Mouse (Mus musculus): Measurements from ENCODE around the gene Gpc5. TPM values are rescaled to one million over a fixed set of nuclear protein-coding genes. Genes with fewer than 3 reads are reported as not detected.

The Gpc5 gene
- total RNA-seq, 2 experiments from 2014 or later, result not detected

DNA sequence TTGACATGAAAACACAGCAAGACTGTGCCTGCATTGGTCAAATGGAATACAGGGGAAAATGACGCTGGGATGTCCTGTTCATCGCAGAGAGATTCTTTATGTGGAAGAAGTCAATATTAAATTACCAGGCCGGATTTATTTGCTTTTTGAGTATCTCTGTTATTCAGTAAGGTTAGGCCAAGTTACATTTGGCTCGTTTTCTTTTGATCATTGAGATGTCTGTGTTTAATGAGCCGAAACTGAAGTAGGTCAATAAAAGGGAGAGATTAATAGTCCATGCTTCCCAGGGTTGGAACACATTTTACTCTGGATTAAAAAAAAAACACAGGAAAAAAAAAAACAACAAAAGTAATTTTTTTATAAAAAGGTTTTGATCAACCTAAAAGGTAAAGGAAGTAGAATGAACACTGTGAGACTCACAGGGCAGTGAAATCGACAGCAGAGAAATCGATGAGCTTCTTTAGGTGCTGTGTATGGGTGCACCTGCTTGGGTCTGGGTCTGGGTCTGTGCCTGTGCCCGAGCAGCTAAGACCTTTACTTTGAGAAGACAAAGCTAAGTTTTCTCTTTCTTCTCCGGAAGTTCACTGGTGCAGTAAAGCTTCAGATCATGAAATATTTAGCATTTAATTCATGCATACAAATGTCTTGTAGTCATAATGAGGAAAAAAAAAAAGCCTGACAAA lies 8.7 kb downstream of the Gpc5 start:
- ATAC-seq (replicated peaks; ENCODE audit: poor library complexity), result no peak

DNA sequence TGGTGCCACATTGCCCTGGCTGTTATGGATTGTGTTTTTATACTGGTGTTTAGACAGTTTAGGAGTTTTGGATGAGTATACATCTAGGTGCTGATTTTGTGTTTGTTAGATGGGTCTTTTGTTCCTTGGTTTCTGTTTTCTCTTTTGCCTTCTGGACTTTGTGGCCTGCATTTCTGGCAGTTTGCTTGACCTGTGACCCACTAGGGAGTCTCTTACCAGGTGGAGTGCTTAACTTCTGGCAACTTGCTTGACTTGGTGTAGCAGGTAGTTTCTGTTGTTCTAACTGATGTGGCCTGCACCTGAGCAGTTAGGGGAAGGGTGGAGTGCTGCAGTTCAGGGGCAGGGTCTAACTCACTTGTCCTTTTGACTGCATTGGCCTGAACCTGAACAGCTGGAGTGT lies 14.3 kb downstream of the Gpc5 start:
- no peak for ATAC-seq (replicated peaks; ENCODE audit: poor library complexity)

DNA sequence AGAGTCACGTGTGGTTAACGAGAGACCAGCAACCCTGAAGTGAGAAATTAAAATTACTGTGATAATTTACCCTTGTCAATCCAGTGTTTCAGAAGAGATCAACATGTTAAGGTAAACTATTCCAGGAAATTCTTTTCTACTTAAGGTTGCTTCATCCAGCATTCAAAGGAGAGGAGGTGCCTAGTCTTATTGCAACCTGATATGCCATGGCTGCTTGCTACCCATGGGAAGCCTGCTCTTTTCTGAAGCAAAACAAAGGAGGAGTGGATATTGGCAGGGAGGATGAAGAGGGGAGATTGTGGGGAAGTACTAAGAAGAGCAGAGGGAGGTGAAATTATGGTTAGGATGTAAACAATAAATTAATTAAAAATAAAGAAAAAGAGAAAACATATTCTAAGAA lies 15.5 kb downstream of the Gpc5 start:
- no peak for ATAC-seq (replicated peaks; ENCODE audit: poor library complexity)

DNA sequence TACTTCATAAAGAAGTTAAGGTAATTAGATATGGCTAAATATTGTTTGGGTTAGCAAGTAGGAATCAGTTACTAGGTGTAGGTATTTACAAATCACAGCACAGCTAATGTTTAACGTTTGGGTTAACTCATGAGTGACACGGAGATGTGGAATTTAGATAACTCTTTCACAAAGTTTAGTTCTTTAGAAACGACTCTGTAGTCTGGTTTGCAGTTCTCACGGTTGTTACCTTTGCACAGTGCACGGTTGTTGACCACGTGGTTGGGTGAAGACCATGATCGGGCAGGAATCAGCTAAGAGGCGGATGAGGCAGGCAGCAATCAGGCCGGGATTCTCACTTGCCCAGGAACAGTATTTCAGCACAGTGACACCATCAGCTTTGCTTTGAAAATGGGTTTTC lies 26.6 kb downstream of the Gpc5 start:
- ATAC-seq (replicated peaks; ENCODE audit: poor library complexity), result no peak

DNA sequence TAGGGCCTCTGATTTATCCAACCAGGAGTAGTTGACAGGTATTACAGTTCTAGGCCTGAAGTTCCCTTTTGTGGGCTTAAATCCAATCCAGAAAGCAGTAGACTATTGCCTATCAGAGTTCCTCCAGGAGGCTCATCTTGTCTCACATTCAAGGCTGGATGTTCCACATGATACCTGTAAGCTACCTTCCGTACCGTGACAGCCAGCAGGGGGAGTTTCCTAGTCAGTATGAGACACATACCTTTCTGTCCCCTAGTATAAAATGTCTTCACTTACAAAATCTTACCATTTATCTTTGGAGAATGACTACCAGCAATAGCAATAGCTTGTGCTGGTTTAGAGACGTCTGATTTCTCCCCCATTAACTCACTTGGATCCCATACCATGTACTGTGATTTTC lies 56.8 kb downstream of the Gpc5 start:
- ATAC-seq (replicated peaks; ENCODE audit: poor library complexity), result no peak

DNA sequence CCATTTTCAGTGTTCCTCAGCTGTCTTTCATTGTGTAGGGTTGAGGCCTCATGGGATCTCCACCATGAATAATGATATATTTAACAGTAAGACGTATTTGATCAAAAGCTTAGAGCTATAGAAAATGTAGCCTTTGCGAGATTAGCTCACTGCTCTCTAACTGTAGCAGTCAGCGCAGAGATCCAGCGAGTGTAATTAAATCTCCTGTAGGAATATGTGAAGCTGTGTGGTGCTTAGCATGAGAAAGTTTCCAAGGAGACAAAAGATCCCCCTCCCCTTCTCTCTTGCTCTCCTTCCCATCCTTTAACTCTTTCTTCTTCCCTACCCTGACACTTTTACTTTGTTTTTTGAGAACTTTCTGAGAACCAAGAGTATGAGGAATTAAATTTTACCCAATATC lies 64.6 kb downstream of the Gpc5 start:
- no peak for ATAC-seq (replicated peaks; ENCODE audit: poor library complexity)

DNA sequence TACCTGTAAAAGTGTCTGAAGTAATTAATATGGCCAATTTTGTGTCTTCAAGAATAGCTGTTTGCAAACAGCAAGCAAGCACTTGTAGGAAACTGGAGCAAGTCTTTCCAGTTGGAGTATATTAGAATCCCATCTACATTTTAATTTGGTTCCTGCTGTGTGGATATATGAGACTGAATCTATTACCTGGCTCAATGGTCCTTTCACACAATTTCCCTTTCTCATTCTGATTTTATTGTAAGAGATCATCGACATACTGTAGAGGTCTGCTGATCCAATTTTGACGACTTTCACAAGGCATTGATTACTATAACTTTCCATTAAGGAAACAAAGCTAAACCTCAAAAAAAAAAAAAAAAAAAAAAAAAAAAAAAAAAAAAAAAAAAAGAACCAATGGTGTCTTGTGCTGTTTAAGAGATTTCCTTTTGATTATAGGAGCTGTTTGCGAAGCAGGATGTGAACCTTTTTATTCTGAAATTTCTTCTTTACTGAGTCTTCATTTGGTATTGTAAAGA lies 85.4 kb downstream of the Gpc5 start:
- ATAC-seq (replicated peaks; ENCODE audit: poor library complexity), result no peak

DNA sequence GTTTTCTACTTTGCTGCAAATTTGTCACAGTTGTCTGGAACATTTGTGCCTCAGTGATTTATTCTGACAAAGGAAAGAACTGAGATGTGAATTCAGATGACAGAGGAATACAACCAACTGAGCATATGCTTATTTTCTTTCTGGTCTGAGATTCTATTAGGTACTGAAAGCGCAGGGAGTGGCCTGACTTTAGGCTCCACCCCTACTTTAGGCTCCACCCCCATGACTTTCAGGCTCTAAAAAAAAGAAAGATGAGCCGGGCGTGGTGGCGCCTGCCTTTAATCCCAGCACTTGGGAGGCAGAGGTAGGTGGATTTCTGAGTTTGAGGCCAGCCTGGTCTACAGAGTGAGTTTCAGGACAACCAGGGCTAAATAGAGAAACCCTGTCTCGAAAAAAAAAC lies 87.9 kb downstream of the Gpc5 start:
- no peak for ATAC-seq (replicated peaks; ENCODE audit: poor library complexity)

DNA sequence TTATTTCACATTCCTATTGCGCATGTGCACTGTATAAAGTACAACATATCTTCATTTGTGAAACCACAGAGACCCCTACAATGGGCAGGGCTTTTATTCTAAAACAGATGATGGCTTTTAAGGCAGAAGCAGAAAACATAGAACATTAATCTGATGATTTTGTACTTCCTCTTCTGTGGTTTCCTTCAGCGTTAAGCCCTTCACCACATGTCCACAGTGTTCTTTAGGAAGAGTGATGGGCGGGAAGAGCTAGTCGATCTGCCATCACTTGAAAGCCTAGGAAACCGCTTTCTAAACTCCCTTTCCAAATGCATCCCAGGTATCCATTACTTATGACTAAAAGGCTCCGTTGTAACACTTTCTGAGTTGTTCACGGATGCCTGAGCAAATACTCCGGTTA lies 96.2 kb downstream of the Gpc5 start:
- ATAC-seq (replicated peaks; ENCODE audit: poor library complexity), result peak; percentile 96

DNA sequence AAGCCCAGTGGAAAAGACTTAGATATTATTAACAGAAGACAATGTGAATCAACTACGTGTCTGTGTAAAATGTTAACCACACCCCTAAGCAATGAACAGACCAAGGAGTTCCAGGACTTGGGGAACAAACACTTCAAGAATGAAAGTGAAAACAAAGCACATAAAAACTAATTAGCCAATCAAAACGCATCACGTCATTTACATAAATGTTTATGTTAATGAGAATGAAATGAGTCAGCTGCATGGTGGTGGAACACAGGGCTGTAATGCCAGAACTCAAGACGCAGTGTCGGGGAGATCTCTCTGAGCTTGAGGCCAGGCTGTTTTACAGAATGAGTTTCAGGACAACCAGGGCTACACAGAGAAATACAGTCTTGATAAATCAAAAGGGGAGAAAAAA lies 136.1 kb downstream of the Gpc5 start:
- ATAC-seq (replicated peaks; ENCODE audit: poor library complexity), result 0 out of 2 replicates have a peak, but pooled peaks have one; percentile 29

DNA sequence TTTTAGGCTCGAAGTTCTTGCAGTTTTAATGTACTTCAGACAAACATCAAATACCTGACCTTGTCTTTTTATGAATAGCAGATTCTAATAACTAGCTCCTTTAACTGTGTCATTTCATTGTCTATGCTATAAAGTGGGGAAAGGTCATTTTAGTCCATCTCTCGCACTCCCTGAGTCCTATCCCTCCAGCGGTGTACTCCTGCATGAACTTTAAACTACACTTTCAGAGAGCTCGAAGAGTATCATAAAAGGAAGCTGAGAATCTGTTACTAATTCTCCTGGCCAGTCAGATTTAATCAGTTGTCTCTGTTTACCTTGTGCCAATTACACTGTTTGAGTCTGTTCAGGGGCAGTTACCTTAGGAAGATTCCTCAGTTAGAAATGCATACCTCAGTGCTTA lies 144.4 kb downstream of the Gpc5 start:
- no peak for ATAC-seq (replicated peaks; ENCODE audit: poor library complexity)

DNA sequence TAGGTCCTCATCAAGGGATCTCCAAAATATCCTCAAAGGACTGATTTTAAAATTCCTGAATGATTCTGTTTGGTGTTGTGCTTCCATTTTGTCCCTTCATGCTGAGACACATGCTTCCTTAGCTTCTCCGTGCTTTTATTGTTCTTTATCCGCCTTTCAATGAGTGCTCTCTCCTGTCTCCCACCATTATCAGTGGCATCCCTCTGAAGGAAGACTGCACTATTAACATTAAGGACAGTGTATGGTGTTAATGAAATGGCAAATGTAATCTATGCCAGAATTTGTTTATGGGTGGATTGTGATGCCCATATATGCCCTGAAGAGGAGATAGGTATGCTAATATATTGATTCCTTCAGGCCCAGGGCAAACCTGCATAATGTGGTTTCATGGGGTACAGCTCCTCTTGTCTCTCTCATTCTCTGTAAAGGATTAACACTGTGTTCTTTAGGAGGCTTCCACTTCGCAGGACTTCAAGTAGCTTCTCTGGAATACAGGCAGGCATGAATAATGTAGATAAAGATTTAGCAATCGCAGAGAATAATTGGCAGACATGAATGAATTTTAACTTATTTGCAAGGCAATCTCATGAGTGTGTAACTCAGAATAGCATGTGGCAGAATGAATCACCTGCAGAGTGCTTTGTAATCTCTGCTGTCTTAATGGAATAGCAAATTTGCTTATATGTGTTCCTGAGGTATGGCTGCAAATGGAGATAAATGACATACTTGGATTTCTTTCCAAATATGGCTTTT lies 148.8 kb downstream of the Gpc5 start:
- no peak for ATAC-seq (replicated peaks; ENCODE audit: poor library complexity)

DNA sequence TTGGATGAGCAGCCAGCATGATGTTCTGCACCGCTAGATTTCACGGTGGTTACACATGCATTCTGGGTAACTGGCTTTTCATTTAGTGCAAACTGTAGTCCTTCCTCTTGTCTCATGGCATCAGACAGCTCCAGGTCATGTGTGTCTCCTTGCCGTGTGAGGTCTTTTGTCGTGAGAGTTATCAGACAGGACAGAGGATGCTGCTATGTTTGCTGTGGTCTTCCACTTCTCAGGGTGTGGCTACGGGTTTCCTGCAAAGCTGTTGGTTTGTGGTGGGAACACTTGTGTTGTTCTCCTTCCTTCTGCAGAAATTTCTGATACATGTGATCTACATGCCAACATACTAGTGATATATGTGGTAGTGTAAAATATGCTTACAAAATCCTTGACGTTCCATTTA lies 158.5 kb downstream of the Gpc5 start:
- ATAC-seq (replicated peaks; ENCODE audit: poor library complexity), result peak; percentile 83

DNA sequence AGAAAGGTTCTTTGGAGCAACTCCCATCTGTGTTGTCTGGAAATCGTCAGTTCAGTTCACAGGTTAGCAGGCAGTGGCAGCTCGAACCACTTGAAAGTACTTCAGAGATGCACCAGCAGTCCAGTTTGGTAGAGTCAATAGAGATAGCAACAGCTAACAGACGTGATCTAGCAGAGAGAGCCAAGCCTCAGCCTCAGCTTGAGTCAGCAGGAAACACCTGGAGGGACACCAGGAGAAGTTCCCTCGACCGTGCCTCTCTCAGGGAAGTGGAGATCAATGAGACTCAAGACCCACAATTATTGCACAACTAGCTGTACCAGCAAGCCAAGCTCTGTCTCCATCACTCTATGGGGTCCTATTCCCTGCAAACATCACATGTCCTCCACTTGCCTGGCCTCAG lies 159.8 kb downstream of the Gpc5 start:
- peak; percentile 80 for ATAC-seq (replicated peaks; ENCODE audit: poor library complexity)

DNA sequence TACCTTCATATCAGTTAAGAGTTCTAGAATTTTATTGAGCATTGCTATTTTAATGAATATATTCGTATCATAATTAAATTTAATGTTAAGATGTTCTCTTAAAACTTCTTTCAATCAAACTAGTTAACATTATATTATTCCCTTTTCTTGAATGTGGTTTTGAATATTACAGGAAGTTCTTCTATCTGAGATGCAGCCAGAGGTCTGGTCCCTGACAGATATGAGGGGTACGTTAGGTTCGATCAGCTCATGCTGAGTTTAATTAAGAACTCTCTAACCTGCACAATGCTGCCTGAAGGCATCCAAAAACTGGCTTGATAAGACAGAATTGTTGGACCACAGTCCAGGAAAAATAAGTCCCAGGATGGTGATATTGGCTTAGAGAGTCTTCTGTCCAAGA lies 161.1 kb downstream of the Gpc5 start:
- no peak for ATAC-seq (replicated peaks; ENCODE audit: poor library complexity)

DNA sequence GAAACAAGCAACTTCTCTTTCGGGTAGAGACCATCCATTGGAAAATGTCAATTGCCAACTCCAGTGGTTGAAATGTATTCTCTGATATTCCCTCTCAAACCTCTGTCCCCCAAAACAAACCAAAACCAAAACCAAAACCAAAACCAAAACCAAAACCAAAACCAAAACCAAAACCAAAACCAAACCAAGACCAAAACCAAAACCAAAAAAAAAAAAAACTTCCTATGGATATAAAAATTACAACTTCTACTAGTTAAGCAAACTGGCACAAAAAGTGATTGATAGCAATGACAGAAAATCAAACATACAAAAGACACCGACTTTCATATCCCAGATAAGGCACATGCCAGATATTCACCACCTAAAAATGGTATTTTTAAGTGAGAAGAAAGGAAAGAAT lies 161.7 kb downstream of the Gpc5 start:
- no peak for ATAC-seq (replicated peaks; ENCODE audit: poor library complexity)

DNA sequence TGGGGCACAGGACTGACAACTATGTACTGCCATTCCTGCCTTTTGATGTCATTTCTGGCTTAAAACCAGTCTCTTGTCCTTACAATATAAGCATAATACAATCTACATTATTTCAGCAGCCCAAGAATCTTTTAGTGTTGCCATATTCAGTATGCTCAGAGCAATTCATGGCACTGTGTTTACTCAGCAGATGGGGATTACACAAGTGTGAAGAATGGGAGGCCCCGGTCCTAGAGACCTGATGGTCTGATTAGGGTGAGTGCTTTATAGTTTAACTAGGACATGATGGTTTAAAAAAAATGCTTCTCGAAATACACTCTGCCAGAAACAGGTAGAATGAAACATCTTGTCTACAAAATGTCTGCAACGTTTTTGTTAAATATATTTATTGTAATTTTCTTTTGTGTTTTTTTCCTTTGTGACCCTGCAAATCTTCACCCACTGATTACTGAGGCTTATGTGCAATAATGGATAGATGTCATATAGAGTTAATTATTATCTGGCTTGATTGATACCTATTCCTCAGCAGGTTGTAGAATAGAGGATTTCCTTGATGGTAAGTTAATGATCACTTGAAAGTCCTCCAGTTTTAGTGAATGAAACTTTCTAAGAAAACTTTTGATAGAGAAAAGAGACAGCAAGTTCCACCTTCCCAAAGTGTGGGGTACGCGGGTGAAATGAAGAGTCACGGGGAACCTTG lies 177.8 kb downstream of the Gpc5 start:
- ATAC-seq (replicated peaks; ENCODE audit: poor library complexity), result no peak

DNA sequence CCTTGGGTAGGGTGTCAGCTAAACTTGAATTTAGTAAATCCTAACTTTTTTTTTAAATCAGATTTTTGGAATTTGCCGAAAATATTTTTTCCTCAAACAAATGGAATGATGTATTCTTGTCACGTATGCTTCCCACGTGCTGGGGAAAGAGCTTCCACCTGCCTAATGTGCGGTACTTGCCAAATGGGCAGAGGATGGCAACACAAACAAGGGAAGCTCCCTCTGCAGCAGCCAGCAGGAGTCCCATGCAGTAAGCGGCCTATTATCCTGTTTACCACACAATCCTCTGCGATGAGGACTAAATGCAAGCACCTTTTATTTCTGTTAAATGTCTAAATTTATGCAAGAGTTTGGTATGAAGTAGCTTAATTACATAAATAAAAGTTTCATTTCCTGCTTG lies 178.4 kb downstream of the Gpc5 start:
- ATAC-seq (replicated peaks; ENCODE audit: poor library complexity), result no peak

DNA sequence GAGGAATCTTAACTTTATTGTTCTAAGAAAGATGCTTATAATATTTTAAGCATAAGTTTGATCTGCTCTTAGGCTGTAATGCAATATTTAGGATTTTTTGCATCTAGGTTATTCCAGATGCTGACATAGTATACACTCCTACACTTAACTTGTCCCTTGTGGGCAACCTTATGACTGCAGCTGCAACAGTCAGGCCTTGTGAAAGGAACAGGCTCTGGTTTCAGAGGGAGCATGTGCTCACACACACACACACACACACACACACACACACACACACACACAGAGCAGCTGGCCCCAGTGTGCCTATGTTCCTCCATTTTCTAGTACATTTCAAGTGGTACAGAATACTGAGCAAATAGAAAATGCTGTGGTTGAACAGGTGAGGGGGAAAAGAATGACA lies 190.8 kb downstream of the Gpc5 start:
- ATAC-seq (replicated peaks; ENCODE audit: poor library complexity), result no peak

DNA sequence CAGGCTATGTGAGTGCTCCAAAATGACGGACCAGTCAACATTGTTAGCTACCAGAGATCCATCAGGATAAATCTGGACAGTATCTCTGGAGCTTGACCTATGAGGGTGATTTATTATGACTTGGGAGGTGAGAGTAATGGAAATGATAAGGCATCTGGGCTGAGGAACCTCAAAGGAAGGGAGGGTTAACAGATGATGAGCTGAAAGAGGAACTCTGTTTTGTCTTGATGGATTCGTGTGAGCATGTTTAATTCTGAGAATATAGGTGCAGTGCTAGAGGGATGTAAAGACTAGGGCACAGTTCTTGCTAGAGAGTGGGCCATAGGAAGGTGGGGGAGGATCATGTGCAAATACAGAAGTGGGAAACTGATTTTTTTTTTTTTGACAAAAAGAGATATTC lies 232.2 kb downstream of the Gpc5 start:
- peak; percentile 52 for ATAC-seq (replicated peaks; ENCODE audit: poor library complexity)

DNA sequence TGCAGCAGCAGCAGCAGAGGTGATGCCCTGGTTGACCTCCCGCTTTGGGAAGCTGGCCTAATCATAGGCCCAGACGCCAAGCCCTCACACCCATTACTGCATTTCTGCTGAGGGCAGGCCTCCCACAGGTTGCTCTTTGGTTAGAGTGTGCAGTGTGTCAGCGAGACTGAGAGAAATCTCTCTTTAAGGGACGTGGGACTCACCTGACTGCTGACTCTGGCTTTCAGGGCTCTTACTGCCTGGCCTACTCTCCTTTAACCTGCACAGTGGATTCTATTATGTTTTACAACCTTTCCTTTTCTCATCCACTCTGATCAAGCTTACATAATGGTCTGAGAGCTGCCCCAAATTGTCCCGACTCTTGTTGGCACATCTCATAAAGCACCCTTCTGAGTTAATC lies 234.4 kb downstream of the Gpc5 start:
- no peak for ATAC-seq (replicated peaks; ENCODE audit: poor library complexity)

DNA sequence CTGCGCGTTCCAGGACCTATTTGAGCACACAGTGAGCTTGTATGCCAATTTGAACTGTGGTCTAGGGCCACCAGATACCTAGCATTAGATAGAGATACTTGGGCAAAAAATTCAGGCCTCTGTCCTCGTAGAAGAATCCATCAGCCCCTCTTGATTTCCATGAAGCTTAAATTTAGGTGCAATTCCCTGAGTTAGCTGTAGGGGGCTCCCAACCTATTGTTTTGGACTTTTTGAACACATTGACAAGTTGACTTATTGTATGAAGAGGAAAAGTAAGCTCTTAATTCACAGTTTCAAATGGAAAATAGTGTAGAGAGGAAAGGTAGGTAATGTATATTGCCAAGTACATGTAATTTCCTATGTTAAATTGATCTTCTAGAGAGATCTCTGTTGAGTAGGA lies 247.1 kb downstream of the Gpc5 start:
- peak; percentile 64 for ATAC-seq (replicated peaks; ENCODE audit: poor library complexity)

Data from megakaryocyte progenitor cell, adult 5-6 weeks (primary cell).